Mouse (Mus musculus) spleen, adult 18-20 months (tissue): ENCODE data around the gene Tmem95.
"Not testable (repeated sequence)": the region's sequence is repeated elsewhere in the genome, so short reads cannot be mapped to it uniquely, and the experiment has no call there.

Experiments
- DNase-seq, 2 experiments: peaks; one replicate each; pipeline ENCODE4 v3.0.0; 2022; ENCODE audit warnings: mixed read lengths in 2 of 2

Gene Tmem95

GRCm38 (mm10) chr11:69880506-69880852, 2.7 kb upstream of the Tmem95 start:
- peak in 1 of 2 experiments; percentile 79 for DNase-seq

GRCm38 (mm10) chr11:69879711-69880110, 1.9 kb upstream of the Tmem95 start:
- no peak for DNase-seq

- DNase-seq: no peak
These were observed 1.1 kb upstream of the Tmem95 start for GRCm38 (mm10) chr11:69878952-69879351.

- DNase-seq: no peak
These were observed 581 bp upstream of the Tmem95 start for GRCm38 (mm10) chr11:69878399-69878798.

GRCm38 (mm10) chr11:69876867-69877266, 951 bp downstream of the Tmem95 start:
- DNase-seq: peak; percentile 66 to 84

- DNase-seq: no peak
These were observed 1.6 kb downstream of the Tmem95 start for GRCm38 (mm10) chr11:69876186-69876585.

- no peak for DNase-seq
These were observed 5.4 kb downstream of the Tmem95 start for GRCm38 (mm10) chr11:69872451-69872850.

- DNase-seq: no peak
These were observed 6.0 kb downstream of the Tmem95 start for GRCm38 (mm10) chr11:69871822-69872221.

- DNase-seq: no peak
These were observed 7.3 kb downstream of the Tmem95 start for GRCm38 (mm10) chr11:69870289-69871069.

GRCm38 (mm10) chr11:69867335-69867734, 10.5 kb downstream of the Tmem95 start:
- DNase-seq: no peak

GRCm38 (mm10) chr11:69865561-69865960, 12.3 kb downstream of the Tmem95 start:
- no peak for DNase-seq

- DNase-seq: no peak
These were observed 13.5 kb downstream of the Tmem95 start for GRCm38 (mm10) chr11:69864138-69864860.

- not testable (repeated sequence) for DNase-seq
These were observed 14.1 kb downstream of the Tmem95 start for GRCm38 (mm10) chr11:69863729-69864128.

GRCm38 (mm10) chr11:69858113-69858998, 19.5 kb downstream of the Tmem95 start, which contains the start of gene Tnk1:
TSS of gene Tnk1 (minus strand) at chr11:69858730.
- DNase-seq: no peak

- DNase-seq: peak; percentile 29 to 58
These were observed 22.5 kb downstream of the Tmem95 start for GRCm38 (mm10) chr11:69855347-69855746.

GRCm38 (mm10) chr11:69854680-69855079, 23.1 kb downstream of the Tmem95 start:
- DNase-seq: no peak

GRCm38 (mm10) chr11:69853994-69854393, 23.8 kb downstream of the Tmem95 start:
- no peak for DNase-seq

GRCm38 (mm10) chr11:69850754-69851153, 27.1 kb downstream of the Tmem95 start:
- DNase-seq: no peak

- DNase-seq: no peak
These were observed 27.9 kb downstream of the Tmem95 start for GRCm38 (mm10) chr11:69849884-69850283.

- DNase-seq: no peak
These were observed 28.7 kb downstream of the Tmem95 start for GRCm38 (mm10) chr11:69849128-69849527.

GRCm38 (mm10) chr11:69848021-69848420, 29.8 kb downstream of the Tmem95 start:
- no peak for DNase-seq

- DNase-seq: no peak
These were observed 30.8 kb downstream of the Tmem95 start for GRCm38 (mm10) chr11:69846738-69847688.
